Mouse (Mus musculus): ENCODE results near the gene Adamts4. TPM values are rescaled to one million over a fixed set of nuclear protein-coding genes. Genes with fewer than 3 reads are reported as not detected.
"Not testable (repeated sequence)": the region's sequence is repeated elsewhere in the genome, so short reads cannot be mapped to it uniquely, and the experiment has no call there.

Gene Adamts4
- polyA plus RNA-seq, 1 experiment from 2014 or later: 4.4 TPM

- Histone ChIP-seq H3K36me3 (ENCODE audit: control insufficient read depth, insufficient read depth, low read length) (no peaks in the 10 kb centered on the region), H3K27me3 (ENCODE audit: control insufficient read depth, insufficient read depth, low read length) (peaks cover 3% of the 10 kb centered on the region), H3K27ac (ENCODE audit: low read depth, low read length) (no peak overlapping the region), H3K4me1 (ENCODE audit: control insufficient read depth, insufficient read depth, low read length) (peaks cover 6% of the 10 kb centered on the region; the same call in 1 of the 2 replicates), H3K9ac (ENCODE audit: low read length) (no peak overlapping the region), H3K9me3 (ENCODE audit: control insufficient read depth, low read length) (no peaks in the 10 kb centered on the region), H3K4me2 (no peak overlapping the region), H3K4me3 (ENCODE audit: low read depth, low read length) (no peak overlapping the region)
- WGBS: 74% methylated on average over 3 of the region's 3 CpGs
- DNase-seq (ENCODE audit: low spot score, missing footprints) (no peak), ATAC-seq (ENCODE audit: low FRiP score) (no peak)
Measured at GRCm38 (mm10) chr1:171298226-171298625, 48.0 kb downstream of the Adamts4 start.

GRCm38 (mm10) chr1:171306157-171306556, 55.9 kb downstream of the Adamts4 start:
- H3K4me3 ChIP-seq (ENCODE audit: low read depth, low read length); ATAC-seq (ENCODE audit: low FRiP score); H3K36me3 ChIP-seq (ENCODE audit: control insufficient read depth, insufficient read depth, low read length); H3K27me3 ChIP-seq (ENCODE audit: control insufficient read depth, insufficient read depth, low read length); H3K27ac ChIP-seq (ENCODE audit: low read depth, low read length); H3K4me1 ChIP-seq (ENCODE audit: control insufficient read depth, insufficient read depth, low read length); H3K4me2 ChIP-seq; H3K9ac ChIP-seq (ENCODE audit: low read length); H3K9me3 ChIP-seq (ENCODE audit: control insufficient read depth, low read length): not testable (repeated sequence)
- peak; percentile 64 for DNase-seq (ENCODE audit: low spot score, missing footprints)
- WGBS: 73% methylated on average over 5 of the region's 5 CpGs

GRCm38 (mm10) chr1:171309321-171309720, 59.1 kb downstream of the Adamts4 start:
- WGBS: 72% methylated on average over 2 of the region's 2 CpGs
- Histone ChIP-seq H3K36me3 (ENCODE audit: control insufficient read depth, insufficient read depth, low read length) (no peaks in the 10 kb centered on the region), H3K27ac (ENCODE audit: low read depth, low read length) (no peak overlapping the region), H3K4me1 (ENCODE audit: control insufficient read depth, insufficient read depth, low read length) (no peaks in the 10 kb centered on the region), H3K27me3 (ENCODE audit: control insufficient read depth, insufficient read depth, low read length) (no peaks in the 10 kb centered on the region), H3K4me3 (ENCODE audit: low read depth, low read length) (no peak overlapping the region), H3K9me3 (ENCODE audit: control insufficient read depth, low read length) (no peaks in the 10 kb centered on the region), H3K9ac (ENCODE audit: low read length) (no peak overlapping the region), H3K4me2 (no peak overlapping the region)
- DNase-seq (ENCODE audit: low spot score, missing footprints) (peak; percentile 2), ATAC-seq (ENCODE audit: low FRiP score) (no peak)

Other genes starting within 250 kb of the Adamts4 start
- gene Fcgr4, start 231.5 kb upstream of the Adamts4 start, polyA plus RNA-seq (2014; fragmentation: Nextera tagmentation; extraction: Ambion mirVana): 0.18 and 0.55 TPM in 2 replicates
- gene Fcgr3, start 185.5 kb upstream of the Adamts4 start, polyA plus RNA-seq (2014; fragmentation: Nextera tagmentation; extraction: Ambion mirVana): 8.5 and 8.6 TPM in 2 replicates
- 1.7 and 2.4 TPM in 2 replicates for gene Cfap126, start 136.5 kb upstream of the Adamts4 start, polyA plus RNA-seq (2014; fragmentation: Nextera tagmentation; extraction: Ambion mirVana)
- 291 and 314 TPM in 2 replicates for gene Sdhc, start 99.8 kb upstream of the Adamts4 start, polyA plus RNA-seq (2014; fragmentation: Nextera tagmentation; extraction: Ambion mirVana)
- gene Mpz, start 99.7 kb upstream of the Adamts4 start, polyA plus RNA-seq (2014; fragmentation: Nextera tagmentation; extraction: Ambion mirVana): 0.12 TPM in 2 replicates
- 30.1 and 32.0 TPM in 2 replicates for gene Pcp4l1, start 54.2 kb upstream of the Adamts4 start, polyA plus RNA-seq (2014; fragmentation: Nextera tagmentation; extraction: Ambion mirVana)
- gene Nr1i3, start 36.5 kb upstream of the Adamts4 start, polyA plus RNA-seq (2014; fragmentation: Nextera tagmentation; extraction: Ambion mirVana): 0.10 and 0.18 TPM in 2 replicates
- 24.0 and 24.7 TPM in 2 replicates for gene Tomm40l, start 27.9 kb upstream of the Adamts4 start, polyA plus RNA-seq (2014; fragmentation: Nextera tagmentation; extraction: Ambion mirVana)
- 2.1 and 3.7 TPM in 2 replicates for gene Apoa2, start 25.4 kb upstream of the Adamts4 start, polyA plus RNA-seq (2014; fragmentation: Nextera tagmentation; extraction: Ambion mirVana)
- gene Fcer1g, start 16.1 kb upstream of the Adamts4 start, polyA plus RNA-seq (2014; fragmentation: Nextera tagmentation; extraction: Ambion mirVana): 25.5 and 27.3 TPM in 2 replicates
- 232 and 274 TPM in 2 replicates for gene Ndufs2, start 967 bp downstream of the Adamts4 start, polyA plus RNA-seq (2014; fragmentation: Nextera tagmentation; extraction: Ambion mirVana)
- 49.5 and 58.4 TPM in 2 replicates for gene B4galt3, start 19.9 kb downstream of the Adamts4 start, polyA plus RNA-seq (2014; fragmentation: Nextera tagmentation; extraction: Ambion mirVana)
- gene Ppox, start 30.8 kb downstream of the Adamts4 start, polyA plus RNA-seq (2014; fragmentation: Nextera tagmentation; extraction: Ambion mirVana): 54.1 and 56.3 TPM in 2 replicates
- 84.7 and 88.6 TPM in 2 replicates for gene Usp21, start 37.6 kb downstream of the Adamts4 start, polyA plus RNA-seq (2014; fragmentation: Nextera tagmentation; extraction: Ambion mirVana)
- gene Ufc1, start 44.6 kb downstream of the Adamts4 start, polyA plus RNA-seq (2014; fragmentation: Nextera tagmentation; extraction: Ambion mirVana): 115 and 117 TPM in 2 replicates
- 45.1 and 46.7 TPM in 2 replicates for gene Dedd, start 78.7 kb downstream of the Adamts4 start, polyA plus RNA-seq (2014; fragmentation: Nextera tagmentation; extraction: Ambion mirVana)
- gene Nit1, start 95.2 kb downstream of the Adamts4 start, polyA plus RNA-seq (2014; fragmentation: Nextera tagmentation; extraction: Ambion mirVana): 31.9 and 32.7 TPM in 2 replicates
- 64.8 and 69.8 TPM in 2 replicates for gene Pfdn2, start 95.2 kb downstream of the Adamts4 start, polyA plus RNA-seq (2014; fragmentation: Nextera tagmentation; extraction: Ambion mirVana)
- 1.4 and 2.3 TPM in 2 replicates for gene Klhdc9, start 110.4 kb downstream of the Adamts4 start, polyA plus RNA-seq (2014; fragmentation: Nextera tagmentation; extraction: Ambion mirVana)
- gene Nectin4, start 119.7 kb downstream of the Adamts4 start, polyA plus RNA-seq (2014; fragmentation: Nextera tagmentation; extraction: Ambion mirVana): 0.49 and 0.65 TPM in 2 replicates
- 0.38 and 0.57 TPM in 2 replicates for gene Arhgap30, start 138.5 kb downstream of the Adamts4 start, polyA plus RNA-seq (2014; fragmentation: Nextera tagmentation; extraction: Ambion mirVana)
- 152 and 154 TPM in 2 replicates for gene Usf1, start 160.9 kb downstream of the Adamts4 start, polyA plus RNA-seq (2014; fragmentation: Nextera tagmentation; extraction: Ambion mirVana)
- gene Tstd1, start 168.5 kb downstream of the Adamts4 start, polyA plus RNA-seq (2014; fragmentation: Nextera tagmentation; extraction: Ambion mirVana): 2.1 and 4.0 TPM in 2 replicates
- 9.9 and 13.1 TPM in 2 replicates for gene F11r, start 187.1 kb downstream of the Adamts4 start, polyA plus RNA-seq (2014; fragmentation: Nextera tagmentation; extraction: Ambion mirVana)

Data from midbrain, embryonic 11.5 days (tissue).